Mouse (Mus musculus) hematopoietic stem cell, adult 5-6 weeks (primary cell): ENCODE measurements at regions not wholly inside any gene's neighbourhood (a gene's known extent, or its start where the extent isn't known, plus 50 kb on each side); places are given as distances from the start of the nearest gene placed in this dataset.

Experiments used
- ATAC-seq, 2 experiments: fragments of 125-278 bp in 1 of 2; replicated peaks in 1 of 2; 2 replicates each; pipeline ENCODE4 v1.8.0; 2016 to 2017; ENCODE audit warnings: inconsistent platforms in 2 of 2, mild to moderate bottlenecking in 2 of 2, moderate number of reproducible peaks in 2 of 2, low read depth in 1 of 2, moderate TSS enrichment in 1 of 2; ENCODE audit not compliant: low FRiP score in 2 of 2, poor library complexity in 2 of 2, severe bottlenecking in 2 of 2, insufficient read depth in 1 of 2, low TSS enrichment in 1 of 2

GRCm38 (mm10) chr4:148723208-148723607, 80.1 kb downstream of the Gm572 start:
- ATAC-seq = no peak

GRCm38 (mm10) chr4:148723934-148724719, 80.1 kb upstream of the Casz1 start:
- no peak for ATAC-seq

GRCm38 (mm10) chr4:148728800-148729199, 75.4 kb upstream of the Casz1 start:
- no peak for ATAC-seq

- no peak for ATAC-seq
Observed at GRCm38 (mm10) chr4:148731586-148731985, 72.6 kb upstream of the Casz1 start.

GRCm38 (mm10) chr4:148734061-148734460, 70.2 kb upstream of the Casz1 start:
- no peak for ATAC-seq

- no peak for ATAC-seq
Observed at GRCm38 (mm10) chr4:148734547-148734946, 69.7 kb upstream of the Casz1 start.

- ATAC-seq = no peak
Observed at GRCm38 (mm10) chr4:148738601-148739530, 65.4 kb upstream of the Casz1 start.

- peak; percentile 42 to 74; a peak in 3 of 4 replicates for ATAC-seq
Observed at GRCm38 (mm10) chr4:148742549-148743413, 61.4 kb upstream of the Casz1 start.

- no peak for ATAC-seq
Observed at GRCm38 (mm10) chr4:148743414-148743844, 60.8 kb upstream of the Casz1 start.

GRCm38 (mm10) chr4:148744053-148744452, 60.2 kb upstream of the Casz1 start:
- no peak for ATAC-seq

- no peak for ATAC-seq
Observed at GRCm38 (mm10) chr4:148746460-148747314, 57.5 kb upstream of the Casz1 start.

GRCm38 (mm10) chr4:148747315-148747644, 56.9 kb upstream of the Casz1 start:
- no peak for ATAC-seq

GRCm38 (mm10) chr4:148750030-148750429, 54.2 kb upstream of the Casz1 start:
- no peak for ATAC-seq

GRCm38 (mm10) chr4:148751591-148751990, 52.6 kb upstream of the Casz1 start:
- ATAC-seq = no peak

- ATAC-seq = no peak
Observed at GRCm38 (mm10) chr4:148752360-148753093, 51.7 kb upstream of the Casz1 start.

GRCm38 (mm10) chr4:148753143-148753798, 51.0 kb upstream of the Casz1 start:
- no peak for ATAC-seq
